Mouse (Mus musculus): ENCODE data around the gene Slc17a3. TPM values are rescaled to one million over a fixed set of nuclear protein-coding genes. Genes with fewer than 3 reads are reported as not detected.

Slc17a3 gene
- total RNA-seq (2014; fragmentation: Nextera tagmentation) = not detected in 2 replicates
- total RNA-seq (2017) = not detected in 2 replicates

- ATAC-seq (replicated peaks; ENCODE audit: poor library complexity, severe bottlenecking) = no peak
These were observed at the start of gene Slc17a3 for GRCm38 (mm10) chr13:23839308-23839707. Gene Slc17a3 (plus strand): TSS chr13:23839434.

- peak; percentile 63 for ATAC-seq (replicated peaks; ENCODE audit: poor library complexity, severe bottlenecking)
These were observed 46.7 kb upstream of the Slc17a3 start for GRCm38 (mm10) chr13:23792520-23792919.

GRCm38 (mm10) chr13:23799405-23799804, 39.8 kb upstream of the Slc17a3 start:
- peak; percentile 99 for ATAC-seq (replicated peaks; ENCODE audit: poor library complexity, severe bottlenecking)

GRCm38 (mm10) chr13:23804532-23804931, 34.7 kb upstream of the Slc17a3 start:
- no peak for ATAC-seq (replicated peaks; ENCODE audit: poor library complexity, severe bottlenecking)

- no peak for ATAC-seq (replicated peaks; ENCODE audit: poor library complexity, severe bottlenecking)
These were observed 32.7 kb upstream of the Slc17a3 start, which contains the start of gene Slc17a2 for GRCm38 (mm10) chr13:23806422-23807052. Gene Slc17a2 (plus strand): TSS chr13:23806993.

GRCm38 (mm10) chr13:23816148-23816547, 23.1 kb upstream of the Slc17a3 start:
- peak; percentile 99 for ATAC-seq (replicated peaks; ENCODE audit: poor library complexity, severe bottlenecking)

GRCm38 (mm10) chr13:23820179-23820940, 18.9 kb upstream of the Slc17a3 start:
- ATAC-seq (replicated peaks; ENCODE audit: poor library complexity, severe bottlenecking) = no peak

GRCm38 (mm10) chr13:23822213-23822612, 17.0 kb upstream of the Slc17a3 start:
- no peak for ATAC-seq (replicated peaks; ENCODE audit: poor library complexity, severe bottlenecking)

GRCm38 (mm10) chr13:23826606-23827005, 12.6 kb upstream of the Slc17a3 start:
- no peak for ATAC-seq (replicated peaks; ENCODE audit: poor library complexity, severe bottlenecking)

GRCm38 (mm10) chr13:23833053-23833452, 6.2 kb upstream of the Slc17a3 start:
- ATAC-seq (replicated peaks; ENCODE audit: poor library complexity, severe bottlenecking) = peak; percentile 88

GRCm38 (mm10) chr13:23834836-23835235, 4.4 kb upstream of the Slc17a3 start:
- no peak for ATAC-seq (replicated peaks; ENCODE audit: poor library complexity, severe bottlenecking)

GRCm38 (mm10) chr13:23836630-23837029, 2.6 kb upstream of the Slc17a3 start:
- ATAC-seq (replicated peaks; ENCODE audit: poor library complexity, severe bottlenecking) = no peak

GRCm38 (mm10) chr13:23845851-23846250, 6.6 kb downstream of the Slc17a3 start:
- ATAC-seq (replicated peaks; ENCODE audit: poor library complexity, severe bottlenecking) = no peak

GRCm38 (mm10) chr13:23849299-23849698, 10.1 kb downstream of the Slc17a3 start:
- ATAC-seq (replicated peaks; ENCODE audit: poor library complexity, severe bottlenecking) = no peak

- ATAC-seq (replicated peaks; ENCODE audit: poor library complexity, severe bottlenecking) = no peak
These were observed 17.2 kb downstream of the Slc17a3 start for GRCm38 (mm10) chr13:23856401-23856800.

GRCm38 (mm10) chr13:23861815-23862214, 22.6 kb downstream of the Slc17a3 start:
- no peak for ATAC-seq (replicated peaks; ENCODE audit: poor library complexity, severe bottlenecking)

GRCm38 (mm10) chr13:23864711-23865110, 25.5 kb downstream of the Slc17a3 start:
- no peak for ATAC-seq (replicated peaks; ENCODE audit: poor library complexity, severe bottlenecking)

GRCm38 (mm10) chr13:23866086-23866710, 27.0 kb downstream of the Slc17a3 start:
- no peak for ATAC-seq (replicated peaks; ENCODE audit: poor library complexity, severe bottlenecking)

GRCm38 (mm10) chr13:23867000-23867399, 27.8 kb downstream of the Slc17a3 start:
- ATAC-seq (replicated peaks; ENCODE audit: poor library complexity, severe bottlenecking) = no peak

- ATAC-seq (replicated peaks; ENCODE audit: poor library complexity, severe bottlenecking) = no peak
These were observed 28.2 kb downstream of the Slc17a3 start, which contains the start of gene Slc17a1 for GRCm38 (mm10) chr13:23867405-23867804. Gene Slc17a1 (plus strand): TSS chr13:23867750.

All from granulocyte monocyte progenitor cell, adult 5-6 weeks (primary cell).